Mouse (Mus musculus) 416B (cell line): ENCODE measurements around the gene R3hcc1l.

Experiments used
- DNase-seq: peaks from one replicate; pipeline ENCODE4 v3.0.0; 2011; ENCODE audit warnings: low read depth

Gene R3hcc1l

DNA sequence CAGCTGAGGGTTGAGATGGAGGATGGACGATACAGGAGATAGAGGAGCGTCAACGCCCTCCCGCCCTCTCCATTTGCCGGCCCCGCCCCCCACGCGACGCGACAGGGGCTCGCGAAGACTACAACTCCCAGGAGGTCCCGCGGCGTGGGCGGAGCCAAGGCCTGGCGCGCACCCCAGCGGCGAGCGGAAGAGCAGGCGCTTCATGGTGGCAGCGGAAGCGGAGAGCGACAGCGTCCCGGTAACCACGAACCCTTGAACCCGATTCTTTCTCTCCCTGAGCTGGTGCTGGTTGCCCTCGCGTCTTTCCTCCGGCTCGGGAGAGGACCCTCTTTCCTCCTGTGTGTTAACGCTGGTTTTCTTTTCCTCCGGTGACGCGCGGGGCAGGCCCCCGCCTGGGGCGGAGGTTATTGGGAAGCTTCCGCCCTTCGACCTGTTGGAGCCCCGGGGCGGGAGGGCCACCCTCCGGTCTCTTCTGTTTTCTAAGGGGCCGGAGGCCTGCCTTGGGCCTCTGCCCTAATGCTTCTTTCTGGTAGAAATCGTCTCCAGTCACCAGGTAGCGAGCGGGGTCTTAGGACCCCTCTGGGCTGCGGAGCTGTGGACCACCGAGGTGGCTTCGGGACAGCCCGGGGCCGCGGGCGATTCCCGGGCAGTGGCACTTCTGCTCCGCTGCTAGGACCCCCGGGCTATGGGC is at the start of gene R3hcc1l:
R3hcc1l (plus strand) TSS at position 140 of the 691 bp plus-strand sequence.
- DNase-seq = peak; percentile 92

DNA sequence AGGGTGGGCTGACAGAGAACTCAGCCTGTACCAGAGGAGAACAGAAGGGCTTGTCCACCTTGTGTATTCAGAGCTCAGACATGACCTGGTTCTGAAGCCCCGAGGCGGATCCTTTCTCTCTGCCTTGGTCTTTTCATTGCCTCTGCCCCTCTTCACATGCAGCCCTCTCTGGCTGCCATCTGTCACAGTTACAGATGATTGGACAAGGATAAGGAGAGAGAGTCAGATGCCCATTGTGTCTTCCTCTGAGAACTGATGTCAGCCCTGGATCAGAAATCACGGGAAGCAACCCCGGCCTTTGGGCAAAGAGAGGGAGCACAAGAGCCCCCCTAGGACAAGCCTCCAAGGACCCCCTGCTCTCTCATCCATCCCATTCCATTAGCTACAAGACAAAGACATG is 47.0 kb upstream of the R3hcc1l start:
- no peak for DNase-seq

DNA sequence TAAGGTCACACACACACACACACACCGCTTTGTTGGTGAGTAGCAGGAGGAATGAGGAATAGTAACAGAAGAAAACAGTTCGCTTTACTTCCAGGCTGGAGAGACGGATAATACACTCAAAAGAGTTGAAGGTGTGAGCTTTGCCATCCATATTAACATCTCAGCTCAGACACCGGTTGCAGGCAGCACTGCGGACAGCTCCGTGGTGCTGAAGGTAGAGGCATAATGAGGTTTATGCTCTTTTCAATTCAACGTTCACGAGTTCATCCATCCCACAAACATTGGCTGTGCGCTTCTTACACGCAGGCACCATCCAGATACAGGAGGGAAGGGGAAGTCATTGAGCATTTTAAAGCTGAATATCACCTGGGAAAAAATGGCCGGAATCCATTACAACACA is 45.7 kb upstream of the R3hcc1l start:
- peak; percentile 24 for DNase-seq

DNA sequence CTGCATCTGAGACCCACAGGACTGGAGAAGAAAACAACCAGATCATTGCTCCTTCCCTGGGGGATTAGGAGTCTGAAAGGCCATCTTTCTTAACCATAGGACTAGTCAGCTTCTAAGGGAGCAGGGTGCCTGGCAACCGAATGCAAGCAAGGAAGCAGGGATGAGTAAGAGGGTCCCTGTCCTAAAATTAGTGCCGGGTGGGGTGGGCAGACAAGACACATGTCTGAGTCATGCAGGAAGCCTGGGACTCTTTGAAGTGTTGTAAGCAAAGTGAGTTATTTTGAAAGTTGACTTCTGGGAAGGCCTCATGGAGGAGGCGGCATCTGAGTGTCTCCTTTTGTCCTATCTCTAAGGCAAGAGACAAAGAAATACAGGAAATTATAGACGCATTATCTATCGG is 40.8 kb upstream of the R3hcc1l start:
- peak; percentile 78 for DNase-seq

DNA sequence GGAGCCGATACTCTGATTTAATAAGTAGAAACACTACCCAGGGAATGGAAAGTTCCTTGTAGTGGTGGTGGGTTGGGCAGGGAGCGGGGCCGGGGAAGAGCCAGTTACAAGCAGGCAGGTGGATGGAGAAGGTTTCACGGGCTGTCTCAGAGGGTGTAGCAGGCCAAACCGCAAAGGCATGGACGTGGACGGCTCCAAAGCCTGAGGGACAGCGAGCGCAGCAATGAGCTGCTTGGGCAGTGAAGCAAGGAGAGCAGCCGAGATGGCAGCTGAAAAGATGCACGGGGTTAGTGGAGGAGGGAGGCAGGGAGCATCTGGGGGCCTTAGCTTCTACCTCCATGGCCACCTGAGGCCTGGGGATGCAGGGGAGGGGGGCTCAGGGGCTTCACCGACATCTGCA is 40.3 kb upstream of the R3hcc1l start:
- DNase-seq = no peak

DNA sequence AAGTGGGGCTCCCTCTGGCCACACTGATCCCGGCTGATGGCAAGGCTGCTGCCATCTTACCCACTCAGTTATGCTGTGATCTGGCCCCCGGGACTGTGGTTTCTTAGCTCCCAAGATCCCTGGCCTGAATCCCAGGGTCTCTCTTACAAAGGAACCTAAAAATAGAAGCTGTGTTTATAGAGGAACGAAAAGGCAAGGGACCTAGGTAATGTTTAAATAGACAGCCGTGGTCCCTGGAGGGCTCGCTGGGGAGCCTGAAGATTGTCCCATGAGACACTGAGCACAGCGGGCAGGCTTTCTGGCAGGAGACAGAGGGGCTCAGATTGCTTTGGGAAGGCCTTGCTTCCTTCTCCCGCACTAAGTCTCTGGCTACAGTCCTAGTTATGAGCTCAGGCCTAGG is 33.1 kb upstream of the R3hcc1l start:
- no peak for DNase-seq

DNA sequence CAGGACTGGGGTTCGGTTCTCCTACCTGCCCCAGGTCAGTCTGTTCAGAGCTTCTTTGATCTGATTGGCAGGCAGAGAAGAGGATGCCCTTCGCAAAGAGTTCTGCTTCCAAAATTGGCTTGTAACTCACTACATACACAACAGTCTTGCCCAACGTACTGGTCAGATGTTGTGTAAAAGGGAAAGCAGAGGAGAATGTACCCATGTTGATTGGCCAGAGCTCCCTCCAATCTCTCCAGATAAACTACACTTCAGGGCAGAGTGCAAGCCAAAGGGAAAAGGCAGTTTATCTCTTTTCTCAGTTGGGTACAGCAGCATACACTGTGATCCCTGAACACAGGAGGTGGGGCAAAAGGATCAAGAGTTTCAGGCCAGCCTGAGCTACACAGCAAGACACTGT is 31.3 kb upstream of the R3hcc1l start:
- peak; percentile 40 for DNase-seq

DNA sequence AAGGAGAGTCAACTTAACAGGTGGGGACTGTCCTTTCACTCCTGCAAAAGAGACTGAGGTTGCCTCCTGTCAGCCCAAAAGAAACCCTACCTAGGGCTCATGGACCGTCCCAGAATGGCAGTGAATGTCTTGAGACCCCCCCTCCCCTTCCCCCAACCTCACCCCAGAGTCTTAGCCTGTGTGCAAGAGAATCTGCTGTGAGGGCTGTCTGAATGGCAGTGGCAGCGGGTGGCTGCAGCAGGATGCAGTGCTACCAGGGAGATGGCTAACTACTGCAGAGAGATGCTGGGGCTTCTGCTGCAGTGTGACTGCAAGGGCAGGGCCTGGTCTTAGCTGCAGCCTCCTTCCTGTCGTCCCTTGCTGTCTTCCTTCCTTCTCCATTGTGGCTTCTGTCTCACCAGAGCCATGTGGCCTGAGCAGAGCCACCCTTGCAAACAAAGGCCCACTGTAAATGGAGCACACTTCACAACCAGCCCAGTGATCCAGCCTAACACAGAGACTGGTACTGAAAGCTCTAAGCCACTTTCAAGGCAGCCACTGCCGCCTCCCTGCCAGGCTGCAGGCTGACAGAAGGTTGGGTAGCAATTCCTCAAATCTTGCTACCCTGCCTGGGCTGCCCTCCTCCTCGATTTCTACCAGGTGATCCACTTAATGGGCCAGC is 25.2 kb upstream of the R3hcc1l start:
- no peak for DNase-seq

DNA sequence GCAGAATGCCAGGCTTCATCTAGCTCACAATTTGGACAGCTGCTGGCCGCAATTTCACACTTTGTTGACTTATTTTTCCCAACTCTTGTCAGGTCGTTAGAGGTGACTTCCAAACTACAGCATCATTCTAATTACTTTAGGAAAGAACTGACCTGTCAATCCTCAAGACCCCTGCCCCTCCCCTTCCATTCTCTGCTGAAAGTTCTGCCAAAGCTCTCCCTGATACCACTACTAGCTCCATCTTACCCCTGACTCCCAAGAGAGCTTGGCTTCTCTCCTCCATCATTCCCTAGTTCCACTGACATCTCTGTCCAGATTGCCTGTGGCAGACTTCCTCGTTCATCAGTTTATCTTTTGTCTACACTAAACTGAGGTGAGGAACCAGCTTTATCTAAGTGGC is 14.4 kb upstream of the R3hcc1l start:
- DNase-seq = no peak

DNA sequence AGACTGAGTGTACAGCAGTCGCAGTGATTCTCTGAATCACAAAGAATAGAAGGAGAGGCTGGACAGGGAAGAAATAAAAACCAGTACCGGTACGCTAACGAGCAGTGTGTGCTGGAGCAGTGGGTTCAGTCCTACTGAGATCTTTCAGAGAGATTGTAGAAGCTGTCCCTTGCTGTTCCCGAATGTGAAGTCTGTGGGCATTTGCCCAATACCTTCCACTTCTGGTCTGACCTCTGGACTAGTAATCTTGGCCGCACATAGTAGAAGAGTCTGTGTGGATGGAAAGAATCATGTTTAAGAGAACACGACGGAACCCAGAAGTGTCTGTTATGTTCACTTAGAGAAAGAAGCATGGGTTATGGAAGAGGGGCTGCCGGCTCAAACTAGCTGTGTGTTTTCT is 8.9 kb upstream of the R3hcc1l start:
- no peak for DNase-seq

DNA sequence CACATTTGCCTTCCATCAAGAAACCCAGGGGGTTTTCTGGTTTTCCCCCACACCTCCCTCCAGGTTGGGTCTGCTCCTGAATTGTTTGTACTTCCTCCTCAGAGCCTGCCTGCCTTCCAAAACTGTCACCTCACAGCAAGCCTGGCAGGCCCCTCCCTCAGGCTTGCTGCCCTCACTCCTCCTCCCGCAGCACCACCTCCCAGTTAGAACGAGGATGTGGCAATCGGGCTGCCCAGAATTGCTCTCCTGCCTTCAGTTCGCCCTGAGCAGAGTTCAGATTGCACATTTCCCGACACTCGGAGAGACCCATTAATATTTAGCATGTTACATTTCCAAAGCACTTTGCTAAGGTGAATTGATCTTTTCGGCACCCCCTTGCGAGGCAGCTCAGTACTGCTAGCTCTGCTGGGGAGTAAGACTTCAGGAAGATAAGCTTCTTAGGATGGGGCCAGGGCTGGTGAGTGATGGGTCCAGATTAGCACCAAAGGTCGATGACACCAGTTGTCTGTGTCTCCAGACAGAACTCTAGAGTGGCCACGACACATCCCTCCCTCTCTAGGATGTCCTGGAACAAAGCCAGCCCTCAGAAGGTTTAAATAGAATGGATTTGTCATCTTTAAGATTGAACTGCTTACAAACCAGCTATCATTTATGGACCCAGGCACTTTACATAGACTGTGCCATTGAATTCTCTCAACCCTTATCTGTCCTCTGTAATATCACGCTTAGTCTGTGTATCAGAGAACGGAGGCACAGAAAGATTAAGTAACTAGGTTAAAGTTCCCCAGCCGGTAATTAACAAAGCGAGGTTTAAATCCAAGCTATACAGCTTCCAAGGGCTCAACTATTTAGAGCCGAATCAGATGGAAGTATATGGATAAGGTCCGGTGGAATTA is 8.0 kb upstream of the R3hcc1l start:
- DNase-seq = no peak

DNA sequence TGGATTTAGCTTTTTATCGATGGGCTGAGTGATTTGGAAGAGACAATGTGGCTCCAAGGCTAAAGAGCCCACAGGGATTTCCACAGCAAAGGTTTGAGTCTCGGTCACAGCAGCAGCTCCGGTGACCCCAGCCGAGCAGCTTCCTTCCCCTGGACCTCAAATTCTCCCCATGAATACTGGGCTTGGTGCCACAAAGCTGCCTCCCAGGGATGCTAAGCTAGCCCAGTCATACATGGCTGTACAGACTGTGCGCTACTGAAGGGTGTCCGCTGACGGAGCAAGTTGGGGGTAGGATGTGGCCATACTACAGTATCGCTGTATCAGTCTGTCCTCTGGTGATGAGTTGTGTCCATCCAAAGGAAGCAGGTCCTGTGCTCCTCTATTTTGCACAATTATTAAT is 2.9 kb upstream of the R3hcc1l start:
- DNase-seq = no peak

DNA sequence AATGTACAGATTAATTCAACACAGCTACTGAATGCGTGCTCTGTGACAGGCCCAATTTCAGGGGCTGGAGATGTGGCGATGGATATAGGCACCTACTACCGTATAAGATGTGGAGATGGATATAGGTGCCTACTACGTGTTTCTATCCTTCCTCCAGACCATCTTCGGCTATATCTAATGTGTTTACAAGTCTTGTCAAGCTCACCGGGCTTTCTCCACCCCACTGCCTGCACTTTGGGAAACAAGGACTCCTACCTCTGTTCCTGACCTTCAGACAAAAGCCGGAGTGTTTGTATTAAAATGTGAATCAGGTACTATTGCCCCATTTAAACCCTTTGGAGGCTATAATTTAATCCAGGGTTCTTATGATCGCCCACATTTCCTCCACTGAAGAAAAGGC is 2.4 kb upstream of the R3hcc1l start:
- no peak for DNase-seq

DNA sequence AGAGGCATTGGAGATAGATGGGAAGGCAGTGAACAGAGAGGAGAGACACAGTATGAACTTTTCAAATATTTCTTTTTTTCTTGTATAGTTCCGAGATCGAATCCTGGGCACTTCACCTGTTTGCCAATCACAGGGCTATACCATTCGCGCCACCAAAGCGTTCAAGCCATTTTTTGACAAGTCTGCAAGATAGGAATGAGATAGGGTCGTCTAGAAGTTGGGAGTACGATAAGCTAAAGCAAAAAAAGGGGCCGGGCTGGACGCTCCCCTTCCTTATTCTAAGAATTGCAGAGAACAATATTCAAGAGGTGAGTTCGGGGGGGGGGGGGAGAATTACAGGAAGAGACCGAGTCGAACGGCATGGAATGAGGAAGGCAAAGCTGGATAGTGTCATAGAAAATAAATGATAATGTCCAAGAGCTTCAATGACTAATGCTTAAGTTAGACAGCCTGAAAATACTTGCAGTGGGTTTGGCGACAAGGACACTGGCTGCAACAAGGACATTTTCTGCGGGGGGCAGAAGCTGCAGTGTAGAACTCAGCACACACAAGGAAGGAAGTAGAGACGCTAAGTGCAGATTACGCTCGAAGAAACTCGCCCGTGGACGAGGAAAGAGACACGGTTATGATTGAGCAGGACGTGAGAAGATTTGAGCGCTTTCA is 471 bp upstream of the R3hcc1l start:
- DNase-seq = no peak

DNA sequence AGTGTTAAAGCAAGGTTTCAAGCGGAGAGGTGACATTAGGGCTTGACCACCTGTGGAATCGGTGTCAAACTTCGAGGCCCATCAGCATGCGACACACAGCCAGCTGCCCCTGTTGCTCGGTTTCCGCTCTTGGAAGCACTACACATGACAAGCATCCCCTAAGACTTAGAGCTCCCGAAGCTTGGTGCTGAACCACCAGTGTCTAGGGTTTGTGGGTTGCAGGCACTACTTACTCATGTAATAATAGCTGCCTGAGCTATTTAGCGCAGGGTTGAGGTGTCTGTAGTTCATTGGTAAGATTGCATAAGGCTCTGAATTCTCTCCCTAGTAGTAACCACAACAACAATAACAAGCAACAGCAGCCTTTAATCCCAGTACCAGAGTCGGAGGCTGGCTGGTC is 1.2 kb downstream of the R3hcc1l start:
- DNase-seq = peak; percentile 76

DNA sequence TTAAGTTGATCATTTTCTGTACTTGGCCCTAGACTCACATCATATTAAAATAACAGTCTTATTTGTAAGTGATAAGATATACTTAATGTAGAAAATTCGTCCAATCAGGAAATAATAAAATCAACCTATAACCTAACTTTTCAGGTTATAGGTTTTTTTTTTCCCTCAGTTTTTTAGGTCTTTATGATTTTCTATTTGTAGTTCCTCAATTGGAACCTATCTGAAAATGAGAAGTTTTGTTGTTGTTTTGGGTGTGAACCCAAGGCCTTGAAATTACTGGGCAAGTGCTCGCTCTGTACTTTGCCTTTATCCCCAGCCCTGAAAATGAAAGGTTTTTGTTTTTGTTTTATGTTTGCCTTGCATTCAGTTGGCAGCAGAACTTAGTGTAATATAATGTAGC is 6.1 kb downstream of the R3hcc1l start:
- DNase-seq = no peak

DNA sequence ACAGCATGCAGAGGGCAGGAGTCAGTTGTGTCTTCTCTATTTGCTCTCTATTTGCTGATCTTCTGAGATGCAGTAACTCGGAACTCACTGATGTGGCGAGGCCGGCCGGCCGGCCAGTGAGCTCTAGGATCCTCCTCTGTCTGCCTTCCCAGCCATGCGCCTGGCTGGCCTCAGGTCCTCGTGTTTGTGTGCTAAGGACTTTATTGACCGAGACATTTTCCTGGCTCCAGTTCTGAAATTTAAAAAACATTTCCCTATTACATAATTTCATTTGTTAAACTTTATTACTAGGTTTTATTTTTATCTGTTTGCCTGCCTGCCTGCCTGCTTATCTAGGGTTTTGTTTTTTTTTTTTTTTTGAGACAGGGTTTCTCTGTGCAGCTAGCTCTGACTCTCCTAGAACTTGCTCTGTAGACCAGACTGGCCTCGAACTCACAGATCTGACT is 11.5 kb downstream of the R3hcc1l start:
- no peak for DNase-seq

DNA sequence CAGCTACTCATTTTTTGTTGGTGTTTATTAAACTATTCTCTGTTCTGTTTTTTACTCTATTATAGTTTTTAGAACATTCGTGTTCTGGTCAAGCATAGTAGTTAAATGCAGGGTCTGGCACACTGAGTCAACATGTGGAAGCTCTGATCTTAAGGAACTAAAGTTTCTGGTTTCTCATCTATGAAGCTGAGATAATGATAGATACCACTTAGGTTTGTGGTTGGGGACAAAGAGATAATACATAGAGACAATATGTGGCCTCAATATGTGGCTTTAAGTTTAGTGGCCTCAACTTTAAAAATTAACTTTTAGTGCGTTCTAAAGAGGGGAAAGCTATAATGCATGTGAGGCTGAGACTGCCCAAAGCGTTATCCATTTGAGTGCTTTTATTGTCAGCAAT is 15.9 kb downstream of the R3hcc1l start:
- DNase-seq = no peak

DNA sequence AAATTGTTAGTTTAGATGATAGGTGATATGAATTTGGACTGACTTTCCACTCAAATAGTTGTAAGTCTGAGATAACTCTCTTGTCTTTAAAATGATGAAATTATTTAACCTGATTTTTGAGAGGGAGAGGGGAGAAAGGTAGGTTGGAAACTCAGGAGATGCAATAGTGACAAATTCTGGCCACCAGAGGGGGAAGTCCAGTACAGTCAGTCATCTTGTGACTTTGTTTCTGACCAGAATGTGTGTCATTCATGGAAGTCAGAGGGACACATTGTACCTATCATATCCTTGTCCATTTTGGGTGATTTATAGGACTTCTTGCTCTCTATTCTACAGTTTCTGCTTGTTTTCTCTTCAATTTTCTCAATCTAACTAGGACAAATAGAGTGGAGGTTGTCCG is 19.0 kb downstream of the R3hcc1l start:
- DNase-seq = peak; percentile 42

DNA sequence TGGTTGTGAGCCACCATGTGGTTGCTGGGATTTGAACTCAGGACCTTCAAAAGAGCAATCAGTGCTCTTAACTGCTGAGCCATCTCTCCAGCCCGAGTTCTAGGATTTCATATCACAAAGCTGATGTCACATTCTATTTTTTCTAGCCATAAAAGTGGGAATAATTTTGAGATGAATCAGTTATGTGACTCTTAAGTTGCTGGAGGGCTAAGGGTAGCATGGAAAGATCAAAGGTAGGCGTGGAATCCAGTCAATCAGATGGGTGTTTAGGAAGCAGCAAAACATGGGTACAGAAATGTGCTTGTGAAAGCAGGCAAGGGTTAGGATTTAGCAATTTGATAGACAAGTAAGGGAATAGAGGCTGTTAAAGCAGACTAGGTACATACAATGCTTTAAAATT is 20.4 kb downstream of the R3hcc1l start:
- no peak for DNase-seq

DNA sequence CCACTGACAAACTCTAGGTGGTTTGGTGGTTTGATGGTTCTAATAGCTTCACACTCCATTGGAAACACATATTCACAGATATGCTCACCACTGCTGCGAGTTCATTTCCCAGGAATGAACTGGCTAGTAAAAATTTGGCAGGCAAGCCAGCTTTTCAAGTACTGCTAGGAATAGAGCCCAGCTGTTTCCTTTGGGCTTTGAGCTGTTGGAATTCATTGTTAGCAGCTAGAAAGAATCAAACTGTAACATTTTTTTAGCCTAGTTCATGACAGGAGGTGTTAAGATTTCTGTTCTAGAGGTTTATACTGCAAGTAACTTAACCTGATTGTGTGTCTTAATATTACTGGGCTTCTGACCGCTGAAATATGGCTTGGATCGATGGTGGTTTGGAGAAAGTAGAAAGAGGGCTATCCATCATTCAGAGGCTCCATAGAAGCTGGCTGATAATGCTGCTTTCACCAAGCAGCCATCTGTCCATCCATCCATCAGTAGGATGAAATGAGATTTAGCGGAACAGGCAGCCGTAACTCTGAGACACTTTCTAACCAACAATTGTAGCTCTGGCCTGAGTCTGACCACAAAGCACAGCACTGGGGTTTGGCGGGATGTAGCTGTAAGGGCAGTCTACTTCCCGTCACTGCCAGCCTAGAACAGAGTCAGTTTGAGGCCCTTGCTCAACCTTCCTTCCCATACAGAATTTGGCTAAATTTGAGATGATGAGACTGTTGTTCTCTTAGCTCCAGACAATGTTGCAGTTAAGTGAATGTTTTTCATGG is 21.0 kb downstream of the R3hcc1l start:
- peak; percentile 88 for DNase-seq

DNA sequence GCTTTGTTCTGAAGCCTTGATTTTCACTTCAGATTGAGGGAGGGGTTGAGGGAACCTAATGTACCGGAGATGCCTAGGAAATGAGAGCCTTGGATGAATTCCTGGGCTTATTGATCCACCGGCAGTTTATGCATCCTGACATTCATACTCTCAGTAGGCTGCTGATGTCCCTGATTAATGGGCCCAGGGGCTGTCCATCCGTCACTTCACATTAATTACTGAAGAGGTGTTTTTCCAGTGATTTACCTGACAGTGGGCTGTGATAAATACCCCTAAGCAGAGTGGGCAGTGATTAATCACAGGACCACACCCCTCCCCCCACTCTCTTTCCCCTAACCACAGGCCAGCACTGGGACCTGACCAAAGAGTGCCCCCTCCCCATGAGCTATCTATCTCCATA is 22.1 kb downstream of the R3hcc1l start:
- no peak for DNase-seq
